Mouse (Mus musculus) erythroblast, embryonic 14.5 days (primary cell): ENCODE measurements around the gene Hivep3.

Source experiments
- GATA1 ChIP-seq: IDR thresholded peaks from 2 replicates; pipeline ENCODE4 v1.6.1; 2012; ENCODE audit warnings: low read length, inconsistent platforms, mixed read lengths
- TAL1 ChIP-seq: IDR thresholded peaks from 3 replicates; pipeline ENCODE4 v1.6.1; 2012; ENCODE audit warnings: low read length, inconsistent platforms, mixed read lengths

DNA sequence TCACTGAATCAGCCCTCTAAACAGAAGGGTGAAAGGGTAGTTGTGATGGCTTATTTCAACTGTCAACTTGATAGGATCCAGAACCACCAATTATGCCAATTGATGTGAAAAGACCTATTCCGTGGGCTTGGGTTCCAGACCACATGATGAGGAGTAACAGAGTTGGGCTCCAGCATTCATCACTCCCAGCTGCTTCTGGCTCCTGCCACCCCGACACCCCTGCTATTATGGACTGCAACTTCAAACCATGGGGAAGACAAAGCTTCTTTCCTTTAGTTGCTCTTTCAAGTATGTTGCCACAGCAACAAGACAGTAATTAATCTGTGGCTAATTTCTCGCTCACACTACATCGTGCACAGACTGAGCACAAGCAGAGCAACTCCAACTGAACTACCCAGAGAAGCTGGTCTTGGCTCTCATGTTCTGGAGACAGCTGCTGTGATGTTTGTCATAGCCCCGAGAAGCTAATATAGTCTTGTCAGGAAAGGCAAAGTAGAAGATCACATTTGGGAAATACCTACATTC lies 159.7 kb downstream of the Hivep3 start:
- no peak for TF ChIP-seq GATA1
- no peak for TF ChIP-seq TAL1
